Mouse (Mus musculus): ENCODE measurements around the gene Tmem138.

GRCm38 (mm10) chr19:10583550-10584146, 6.5 kb upstream of the Tmem138 start:
- TF ChIP-seq ZNF384 (IDR thresholded peaks at IDR 0.05; ENCODE audit: low read depth, low read length): no peak
- no peak for TF ChIP-seq CHD2 (IDR thresholded peaks at IDR 0.05; ENCODE audit: low read depth, low read length)
- TF ChIP-seq HCFC1 (IDR thresholded peaks at IDR 0.05; ENCODE audit: borderline replicate concordance, insufficient read depth, low read length): no peak
- TF ChIP-seq ZC3H11A (IDR thresholded peaks at IDR 0.05; ENCODE audit: borderline replicate concordance, low read depth, low read length): no peak

Measured in ES-E14 (cell line).